Mouse (Mus musculus) heart, postnatal 0 days (tissue): ENCODE results near the gene Slc23a3.

Experiments used
- CTCF ChIP-seq: IDR thresholded peaks from 2 replicates; pipeline ENCODE4 v1.5.1; 2016; ENCODE audit warnings: antibody characterized with exemption, control low read depth, low read depth
- EP300 ChIP-seq: IDR thresholded peaks from 2 replicates; pipeline ENCODE4 v1.6.1; 2016; ENCODE audit warnings: antibody characterized with exemption, low read depth

DNA sequence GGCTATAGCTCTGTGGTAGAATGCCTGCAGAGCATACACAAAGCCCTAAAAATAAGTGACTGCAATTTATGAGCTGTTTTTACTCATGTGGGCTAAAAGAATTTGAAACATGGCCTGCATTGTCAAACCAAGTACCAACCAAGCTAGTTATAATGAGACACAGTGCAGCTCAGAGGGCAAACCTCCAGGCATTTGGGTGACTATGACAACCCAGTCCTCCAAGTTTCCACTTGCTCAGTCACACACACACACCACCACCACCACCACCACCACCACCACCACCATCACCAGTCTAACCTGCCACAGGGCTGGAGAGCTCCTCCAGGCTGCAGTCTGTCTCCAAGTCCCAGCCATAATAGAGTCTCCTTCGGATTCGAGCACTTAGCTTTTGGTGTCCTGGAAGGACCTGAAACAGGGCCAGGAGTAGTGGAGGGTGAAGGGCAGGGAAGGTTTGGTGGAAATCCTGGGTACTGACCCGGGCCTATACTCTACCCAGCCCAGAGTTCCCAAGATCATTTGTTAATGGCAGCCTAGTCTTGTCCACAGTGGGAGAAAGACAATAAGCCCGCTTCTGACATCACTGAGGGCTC lies 7.0 kb upstream of the Slc23a3 start:
- no peak for TF ChIP-seq EP300
- TF ChIP-seq CTCF = no peak
